Mouse (Mus musculus): Measurements from ENCODE around the gene Gnas. TPM values are rescaled to one million over a fixed set of nuclear protein-coding genes. Genes with fewer than 3 reads are reported as not detected.

The Gnas gene
- total RNA-seq, 2 experiments from 2014 or later: 273 to 465 TPM

GRCm38 (mm10) chr2:174316661-174317060 is 32.5 kb downstream of the Gnas start:
- ATAC-seq (replicated peaks; ENCODE audit: low FRiP score, low TSS enrichment, poor library complexity, severe bottlenecking): no peak

- ATAC-seq (replicated peaks; ENCODE audit: low FRiP score, low TSS enrichment, poor library complexity, severe bottlenecking): no peak
Measured at GRCm38 (mm10) chr2:174325989-174326388, 41.9 kb downstream of the Gnas start.

GRCm38 (mm10) chr2:174326481-174326880 is 42.4 kb downstream of the Gnas start:
- no peak for ATAC-seq (replicated peaks; ENCODE audit: low FRiP score, low TSS enrichment, poor library complexity, severe bottlenecking)

- ATAC-seq (replicated peaks; ENCODE audit: low FRiP score, low TSS enrichment, poor library complexity, severe bottlenecking): peak; percentile 71
Measured at GRCm38 (mm10) chr2:174327295-174327981, 43.3 kb downstream of the Gnas start.

GRCm38 (mm10) chr2:174328358-174328905 is 44.3 kb downstream of the Gnas start:
- ATAC-seq (replicated peaks; ENCODE audit: low FRiP score, low TSS enrichment, poor library complexity, severe bottlenecking): no peak

GRCm38 (mm10) chr2:174328926-174329662 is 45.0 kb downstream of the Gnas start:
- ATAC-seq (replicated peaks; ENCODE audit: low FRiP score, low TSS enrichment, poor library complexity, severe bottlenecking): no peak

GRCm38 (mm10) chr2:174329663-174330615 is 45.8 kb downstream of the Gnas start:
- ATAC-seq (replicated peaks; ENCODE audit: low FRiP score, low TSS enrichment, poor library complexity, severe bottlenecking): no peak

GRCm38 (mm10) chr2:174330616-174331191 is 46.6 kb downstream of the Gnas start:
- ATAC-seq (replicated peaks; ENCODE audit: low FRiP score, low TSS enrichment, poor library complexity, severe bottlenecking): peak; percentile 4; the same call in 1 of the 2 replicates

GRCm38 (mm10) chr2:174331282-174332030 is 47.3 kb downstream of the Gnas start:
- ATAC-seq (replicated peaks; ENCODE audit: low FRiP score, low TSS enrichment, poor library complexity, severe bottlenecking): no peak

GRCm38 (mm10) chr2:174333239-174333890 is 49.2 kb downstream of the Gnas start:
- ATAC-seq (replicated peaks; ENCODE audit: low FRiP score, low TSS enrichment, poor library complexity, severe bottlenecking): peak; percentile 60

GRCm38 (mm10) chr2:174334415-174334814 is 50.3 kb downstream of the Gnas start:
- ATAC-seq (replicated peaks; ENCODE audit: low FRiP score, low TSS enrichment, poor library complexity, severe bottlenecking): no peak

- ATAC-seq (replicated peaks; ENCODE audit: low FRiP score, low TSS enrichment, poor library complexity, severe bottlenecking): no peak
Measured at GRCm38 (mm10) chr2:174337275-174337674, 53.2 kb downstream of the Gnas start.

- ATAC-seq (replicated peaks; ENCODE audit: low FRiP score, low TSS enrichment, poor library complexity, severe bottlenecking): no peak
Measured at GRCm38 (mm10) chr2:174339701-174340100, 55.6 kb downstream of the Gnas start.

GRCm38 (mm10) chr2:174340229-174340892 is 56.2 kb downstream of the Gnas start:
- ATAC-seq (replicated peaks; ENCODE audit: low FRiP score, low TSS enrichment, poor library complexity, severe bottlenecking): no peak

- no peak; the same call in 1 of the 2 replicates for ATAC-seq (replicated peaks; ENCODE audit: low FRiP score, low TSS enrichment, poor library complexity, severe bottlenecking)
Measured at GRCm38 (mm10) chr2:174340893-174341580, 56.9 kb downstream of the Gnas start.

GRCm38 (mm10) chr2:174342793-174343400 is 58.8 kb downstream of the Gnas start:
- ATAC-seq (replicated peaks; ENCODE audit: low FRiP score, low TSS enrichment, poor library complexity, severe bottlenecking): no peak

GRCm38 (mm10) chr2:174343566-174343965 is 59.4 kb downstream of the Gnas start:
- ATAC-seq (replicated peaks; ENCODE audit: low FRiP score, low TSS enrichment, poor library complexity, severe bottlenecking): no peak

Measured in megakaryocyte-erythroid progenitor cell, adult 5-6 weeks (primary cell).